Mouse (Mus musculus) limb, embryonic 12.5 days (tissue): ENCODE measurements around the gene Egln2. TPM values are rescaled to one million over a fixed set of nuclear protein-coding genes. Genes with fewer than 3 reads are reported as not detected.

Experiments used
- ATAC-seq: fragments of 200-750 bp; cut with Nextera tagmentation; 2 replicates; pipeline ENCODE4 v1.8.0; 2017; ENCODE audit warnings: low read depth, moderate TSS enrichment; ENCODE audit not compliant: insufficient number of reproducible peaks, insufficient read depth, low FRiP score, low TSS enrichment
- H3K27ac ChIP-seq: fragments of 300-500 bp; sonication (generic); 2 replicates; pipeline ENCODE4 v1.5.1; 2016; ENCODE audit warnings: mild to moderate bottlenecking, moderate library complexity
- H3K27me3 ChIP-seq: fragments of 300-500 bp; sonication (generic); 2 replicates; pipeline ENCODE4 v1.6.1; 2016; ENCODE audit warnings: mild to moderate bottlenecking, moderate library complexity
- H3K36me3 ChIP-seq: fragments of 300-500 bp; sonication (generic); 2 replicates; pipeline ENCODE4 v1.6.1; 2016; ENCODE audit warnings: mild to moderate bottlenecking, moderate library complexity
- H3K4me1 ChIP-seq: fragments of 300-500 bp; sonication (generic); replicated peaks from 2 replicates; pipeline ENCODE4 v1.6.1; 2016
- H3K4me2 ChIP-seq: fragments of 300-500 bp; sonication (generic); 2 replicates; pipeline ENCODE4 v1.6.1; 2016; ENCODE audit warnings: mild to moderate bottlenecking, moderate library complexity
- H3K4me3 ChIP-seq: fragments of 300-500 bp; sonication (generic); replicated peaks from 2 replicates; pipeline ENCODE4 v1.5.1; 2016; ENCODE audit warnings: mild to moderate bottlenecking
- H3K9ac ChIP-seq: fragments of 300-500 bp; sonication (generic); replicated peaks from 2 replicates; pipeline ENCODE4 v1.6.1; 2016; ENCODE audit warnings: mild to moderate bottlenecking, moderate library complexity
- H3K9me3 ChIP-seq: fragments of 300-500 bp; sonication (generic); 2 replicates; pipeline ENCODE4 v1.6.1; 2016; ENCODE audit warnings: mild to moderate bottlenecking, moderate library complexity
- microRNA counts: library from miRNA; unstranded; fragments of <30 nt; microRNA quantifications from one replicate; lab custom pipeline; 2017
- microRNA-seq: library from miRNA; unstranded; fragments of <30 nt; microRNA quantifications from one replicate; pipeline ENCODE4, GENCODE M21; 2017
- polyA plus RNA-seq: library from polyadenylated mRNA; unstranded; fragments of >200 nt; fragmentation: Nextera tagmentation; extraction: Ambion mirVana; gene quantifications from 2 replicates; pipeline ENCODE4 v1.2.1, GENCODE M21; 2016

The Egln2 gene
- polyA plus RNA-seq, 1 experiment from 2014 or later, result 87.3 TPM

GRCm38 (mm10) chr7:27110327-27110726, 56.3 kb downstream of the Egln2 start:
- Histone ChIP-seq H3K36me3 (no peaks in the 10 kb centered on the region), H3K27ac (no peak overlapping the region), H3K4me1 (peaks cover 2% of the 10 kb centered on the region; the same call in 1 of the 2 replicates), H3K4me2 (no peak overlapping the region), H3K27me3 (0 out of 2 replicates have a peak, but pooled peaks cover 3% of the 10 kb centered on the region), H3K4me3 (no peak overlapping the region), H3K9ac (no peak overlapping the region), H3K9me3 (no peaks in the 10 kb centered on the region)
- ATAC-seq, result no peak

MicroRNAs within 50 kb of the gene (microRNA counts, 519-probe panel; counts per million panel counts)
- microRNA mmu-miR-1191 (lab: Ali Mortazavi, UCI), result not detected

Small RNA genes within 50 kb of the gene (microRNA-seq; reads per million reads assigned to microRNA genes)
- gene Mir1191 (7.2 reads per million, percentile 21 among the genes with 10 or more reads in this experiment), gene Mir3101 (not detected)

Other genes starting within 250 kb of the Egln2 start
- gene Cyp2a22, start 227.4 kb downstream of the Egln2 start, polyA plus RNA-seq, result not detected in 2 replicates
- gene Cyp2a12, start 137.7 kb downstream of the Egln2 start, polyA plus RNA-seq, result not detected in 2 replicates
- gene Cyp2f2, start 46.9 kb downstream of the Egln2 start, polyA plus RNA-seq, result not detected in 2 replicates
- not detected in 2 replicates for gene Cyp2t4, start 13.1 kb downstream of the Egln2 start, polyA plus RNA-seq
- gene Rab4b, start 12.1 kb upstream of the Egln2 start, polyA plus RNA-seq, result 59.8 and 60.0 TPM in 2 replicates
- gene Gm21983, start 14.3 kb upstream of the Egln2 start, polyA plus RNA-seq, result 0.61 and 1.5 TPM in 2 replicates
- gene Mia, start 14.4 kb upstream of the Egln2 start, polyA plus RNA-seq, result 23.8 and 42.8 TPM in 2 replicates
- gene BC024978, start 29.0 kb upstream of the Egln2 start, polyA plus RNA-seq, result 4.0 and 4.1 TPM in 2 replicates
- 294 and 321 TPM in 2 replicates for gene Snrpa, start 29.5 kb upstream of the Egln2 start, polyA plus RNA-seq
- 9.3 and 9.5 TPM in 2 replicates for gene Itpkc, start 61.9 kb upstream of the Egln2 start, polyA plus RNA-seq
- gene Coq8b, start 66.2 kb upstream of the Egln2 start, polyA plus RNA-seq, result 15.7 and 16.6 TPM in 2 replicates
- gene Numbl, start 91.6 kb upstream of the Egln2 start, polyA plus RNA-seq, result 25.3 and 26.5 TPM in 2 replicates
- gene Ltbp4, start 170.9 kb upstream of the Egln2 start, polyA plus RNA-seq, result 15.2 and 15.8 TPM in 2 replicates
- 59.5 and 59.9 TPM in 2 replicates for gene Shkbp1, start 189.2 kb upstream of the Egln2 start, polyA plus RNA-seq
- gene Gm20479, start 190.6 kb upstream of the Egln2 start, polyA plus RNA-seq, result 0.42 TPM in 1 of 2 replicates, not detected in the other